ENCODE assay signal across 10 mouse cellular contexts in genomic region chr10:40476535-40477285, GRCm38 (mm10).
DNase-seq lines count a peak whose midpoint lies in the region; ATAC-seq lines count a peak whose summit lies in the region.
"Had no signal": no experiment of that assay in that cellular context is flagged by ENCODE, and none has a peak within 500 bp of the region (broad histone marks: within the 10 kb centered on the region; RNA-seq: fewer than 3 reads in every experiment).

No protein-coding gene starts in this region.

- DNase-seq in heart, adult 11 months = peak; percentile 96
- no peak for DNase-seq in heart, postnatal 14 days
- peak; percentile 80 for DNase-seq in A20 (ENCODE audit: low read depth, low spot score)
- peak; percentile 49 to 54 for DNase-seq in lung, postnatal 4 days
- no peak for DNase-seq in midbrain, embryonic 14.5 days
- DNase-seq in adrenal gland, adult 18-20 months (ENCODE audit: low spot score in 2 of 2) = no peak
- DNase-seq in cerebellum, postnatal 36 days = no peak
- DNase-seq: right cerebral cortex, postnatal 4 days had no signal

- H3K27me3 ChIP-seq in heart, embryonic 16.5 days (ENCODE audit: control insufficient read depth, insufficient read depth, low read length) = no peaks in the 10 kb centered on the region
- H3K27me3 ChIP-seq in midbrain, embryonic 14.5 days (ENCODE audit: control insufficient read depth, insufficient read depth, low read length) = no peaks in the 10 kb centered on the region
- H3K27me3 ChIP-seq: limb, embryonic 12.5 days had no signal

- no peak overlapping the region for H3K4me3 ChIP-seq in heart, embryonic 16.5 days (ENCODE audit: low read length)
- H3K4me3 ChIP-seq in midbrain, embryonic 14.5 days (replicated peaks; ENCODE audit: low read depth, low read length) = no peak overlapping the region
- H3K4me3 ChIP-seq: limb, embryonic 12.5 days had no signal

- H3K36me3 ChIP-seq in heart, embryonic 16.5 days (ENCODE audit: control insufficient read depth, insufficient read depth) = peaks cover 7% of the 10 kb centered on the region
- peaks cover 62% of the 10 kb centered on the region for H3K36me3 ChIP-seq in midbrain, embryonic 14.5 days (ENCODE audit: control insufficient read depth, insufficient read depth, low read length)

- intact Hi-C loops in heart, postnatal 14 days (cut with DNase I) = no loop called here

- 55% methylated on average over 5 of the region's 5 CpGs for WGBS in heart, embryonic 16.5 days
- WGBS in midbrain, embryonic 14.5 days = 90% methylated on average over 5 of the region's 5 CpGs

- no peak overlapping the region for H3K9ac ChIP-seq in heart, embryonic 16.5 days (ENCODE audit: low read length)
- H3K9ac ChIP-seq in midbrain, embryonic 14.5 days (replicated peaks; ENCODE audit: low read length) = no peak overlapping the region
- H3K9ac ChIP-seq: limb, embryonic 12.5 days had no signal

- H3K4me2 ChIP-seq in heart, embryonic 16.5 days (ENCODE audit: low read depth, low read length) = 0 out of 2 replicates have a peak overlapping the region, but pooled peaks have one; percentile 12
- H3K4me2 ChIP-seq in midbrain, embryonic 14.5 days (ENCODE audit: low read length) = no peak overlapping the region
- H3K4me2 ChIP-seq: limb, embryonic 12.5 days had no signal

- H3K4me1 ChIP-seq in heart, embryonic 16.5 days (ENCODE audit: control insufficient read depth, insufficient read depth, low read length) = 0 out of 2 replicates have a peak, but pooled peaks cover 3% of the 10 kb centered on the region
- no peaks in the 10 kb centered on the region for H3K4me1 ChIP-seq in midbrain, embryonic 14.5 days (ENCODE audit: control insufficient read depth, insufficient read depth, low read length)
- H3K4me1 ChIP-seq: limb, embryonic 12.5 days had no signal

- ATAC-seq in heart, embryonic 16.5 days (replicated peaks; ENCODE audit: extremely low read depth, insufficient read depth, low FRiP score) = peak; percentile 58; the same call in 1 of the 2 replicates
- no peak for ATAC-seq in midbrain, embryonic 14.5 days (ENCODE audit: low FRiP score, low TSS enrichment)

- no peaks in the 10 kb centered on the region for H3K9me3 ChIP-seq in heart, embryonic 16.5 days (replicated peaks; ENCODE audit: control insufficient read depth, low read length)
- no peaks in the 10 kb centered on the region for H3K9me3 ChIP-seq in midbrain, embryonic 14.5 days (ENCODE audit: control insufficient read depth, low read length)
- H3K9me3 ChIP-seq: limb, embryonic 12.5 days had no signal

- peak overlapping the region; percentile 59 for H3K27ac ChIP-seq in heart, embryonic 16.5 days (ENCODE audit: low read length)
- no peak overlapping the region for H3K27ac ChIP-seq in midbrain, embryonic 14.5 days (replicated peaks; ENCODE audit: low read depth, low read length)
- H3K27ac ChIP-seq: limb, embryonic 12.5 days had no signal

Comparison
In these comparisons a context has a peak if more than half of its experiments do, and no peak if none do; other contexts are left out.
1. DNase-seq: peak in heart, adult 11 months (single experiment), A20 (single experiment) and lung, postnatal 4 days (2 of 2); none in heart, postnatal 14 days (0 of 2), midbrain, embryonic 14.5 days (single experiment), adrenal gland, adult 18-20 months (0 of 2) and cerebellum, postnatal 36 days (0 of 2).